Mouse (Mus musculus) frontal cortex, postnatal 36 days (tissue): ENCODE measurements at regions not wholly inside any gene's neighbourhood (a gene's known extent, or its start where the extent isn't known, plus 50 kb on each side); places are given as distances from the start of the nearest gene placed in this dataset.

Source experiments
- DNase-seq, 2 experiments: peaks; one replicate each; pipeline ENCODE4 v3.0.0; 2022; ENCODE audit warnings: low spot score in 2 of 2

- peak in 1 of 2 experiments; percentile 26 for DNase-seq
These were observed 114.8 kb downstream of the Pcsk1 start for GRCm38 (mm10) chr13:75204417-75204816.

- DNase-seq = no peak
These were observed 134.3 kb downstream of the Pcsk1 start for GRCm38 (mm10) chr13:75223944-75224343.

GRCm38 (mm10) chr13:75225581-75226297, 136.1 kb downstream of the Pcsk1 start:
- DNase-seq = no peak

GRCm38 (mm10) chr13:75227616-75228277, 138.1 kb downstream of the Pcsk1 start:
- DNase-seq = peak; percentile 49 to 76

- no peak for DNase-seq
These were observed 146.8 kb downstream of the Pcsk1 start for GRCm38 (mm10) chr13:75236424-75236823.
